Mouse (Mus musculus) forebrain, embryonic 11.5 days (tissue): ENCODE results near the gene Ppp1r14d. TPM values are rescaled to one million over a fixed set of nuclear protein-coding genes. Genes with fewer than 3 reads are reported as not detected.

ENCODE experiments used
- ATAC-seq: fragments of 200-750 bp; cut with Nextera tagmentation; replicated peaks from 2 replicates; pipeline ENCODE4 v1.8.0; 2017; ENCODE audit warnings: moderate TSS enrichment; ENCODE audit not compliant: low FRiP score
- DNase-seq: peaks from one replicate; pipeline ENCODE4 v3.0.0-alpha.2; 2017; ENCODE audit warnings: low spot score
- H3K27ac ChIP-seq: fragments of 300-500 bp; sonication (generic); 2 replicates; pipeline ENCODE4 v1.5.1; 2014; ENCODE audit warnings: low read depth, low read length
- H3K27me3 ChIP-seq: fragments of 300-500 bp; sonication (generic); 2 replicates; pipeline ENCODE4 v1.6.1; 2014; ENCODE audit warnings: mild to moderate bottlenecking, low read length, mixed read lengths; ENCODE audit not compliant: control insufficient read depth, insufficient read depth
- H3K36me3 ChIP-seq: fragments of 300-500 bp; sonication (generic); 2 replicates; pipeline ENCODE4 v1.6.1; 2014; ENCODE audit warnings: mild to moderate bottlenecking, low read length, moderate library complexity, mixed read lengths; ENCODE audit not compliant: control insufficient read depth, insufficient read depth
- H3K4me1 ChIP-seq: fragments of 300-500 bp; sonication (generic); replicated peaks from 2 replicates; pipeline ENCODE4 v1.6.1; 2014; ENCODE audit warnings: low read length, mixed read lengths; ENCODE audit not compliant: control insufficient read depth, insufficient read depth
- H3K4me2 ChIP-seq: fragments of 300-500 bp; sonication (generic); 2 replicates; pipeline ENCODE4 v1.6.1; 2014; ENCODE audit warnings: low read depth, mild to moderate bottlenecking, low read length, moderate library complexity, mixed read lengths; ENCODE audit not compliant: severe bottlenecking
- H3K4me3 ChIP-seq: fragments of 300-500 bp; sonication (generic); 2 replicates; pipeline ENCODE4 v1.5.1; 2014; ENCODE audit warnings: low read depth, low read length
- H3K9ac ChIP-seq: fragments of 300-500 bp; sonication (generic); 2 replicates; pipeline ENCODE4 v1.6.1; 2014; ENCODE audit warnings: low read length
- H3K9me3 ChIP-seq: fragments of 300-500 bp; sonication (generic); 2 replicates; pipeline ENCODE4 v1.6.1; 2016; ENCODE audit warnings: low read length, mixed read lengths; ENCODE audit not compliant: control insufficient read depth
- WGBS: fragments of 180-500 bp; shearing (Covaris S2); extraction: QIAGEN DNeasy Blood & Tissue Kit; methylation state at CpG from one replicate; pipeline ENCODE4 v1.1.7; 2014; 5-methylcytosine and 5-hydroxymethylcytosine counted together
- polyA plus RNA-seq: library from polyadenylated mRNA; unstranded; fragments of >200 nt; fragmentation: Nextera tagmentation; extraction: Ambion mirVana; gene quantifications from 2 replicates; pipeline ENCODE4 v1.2.1, GENCODE M21; 2014

Ppp1r14d gene
- polyA plus RNA-seq, 1 experiment from 2014 or later = not detected

GRCm38 (mm10) chr2:119261326-119261725, 31.6 kb upstream of the Ppp1r14d start:
- H3K27ac ChIP-seq = no peak overlapping the region
- H3K9me3 ChIP-seq = no peaks in the 10 kb centered on the region
- H3K4me1 ChIP-seq = no peaks in the 10 kb centered on the region
- H3K36me3 ChIP-seq = no peaks in the 10 kb centered on the region
- WGBS = 60% methylated on average over 2 of the region's 2 CpGs
- ATAC-seq = no peak
- no peak overlapping the region for H3K9ac ChIP-seq
- H3K4me2 ChIP-seq = no peak overlapping the region
- DNase-seq = no peak
- no peak overlapping the region for H3K4me3 ChIP-seq
- no peaks in the 10 kb centered on the region for H3K27me3 ChIP-seq

DNA sequence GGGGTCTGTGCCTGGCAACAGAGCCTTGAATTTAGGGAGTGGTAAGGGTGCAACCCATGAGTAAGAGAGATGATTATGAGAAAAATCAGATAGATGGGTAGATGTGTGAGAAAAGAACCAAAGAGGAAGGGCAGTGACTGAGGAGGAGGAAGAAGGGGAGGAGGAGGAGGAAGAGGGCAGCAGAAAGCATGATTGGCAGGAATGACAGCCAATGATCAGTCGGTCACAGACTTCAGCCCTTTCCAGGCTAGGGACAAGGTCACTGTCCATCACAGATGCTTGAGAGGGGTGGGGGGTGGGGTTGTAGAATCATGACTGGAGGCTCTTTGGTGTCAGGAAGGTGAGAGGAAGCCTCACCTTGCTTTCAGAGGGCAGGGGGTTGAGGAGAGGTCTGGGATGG, 30.8 kb upstream of the Ppp1r14d start:
- WGBS = 70% methylated on average over 1 of the region's 1 CpGs
- Histone ChIP-seq H3K9ac (no peak overlapping the region), H3K9me3 (no peaks in the 10 kb centered on the region), H3K4me3 (no peak overlapping the region), H3K36me3 (no peaks in the 10 kb centered on the region), H3K4me2 (no peak overlapping the region), H3K27me3 (no peaks in the 10 kb centered on the region), H3K4me1 (no peaks in the 10 kb centered on the region), H3K27ac (no peak overlapping the region)
- DNase-seq = no peak
- no peak for ATAC-seq

GRCm38 (mm10) chr2:119254976-119255375, 25.3 kb upstream of the Ppp1r14d start:
- H3K4me2 ChIP-seq = no peak overlapping the region
- no peaks in the 10 kb centered on the region for H3K27me3 ChIP-seq
- no peak overlapping the region for H3K4me3 ChIP-seq
- no peak overlapping the region for H3K27ac ChIP-seq
- no peak for ATAC-seq
- no peak for DNase-seq
- no peak overlapping the region for H3K9ac ChIP-seq
- H3K9me3 ChIP-seq = no peaks in the 10 kb centered on the region
- H3K4me1 ChIP-seq = no peaks in the 10 kb centered on the region
- WGBS = 12% methylated on average over 7 of the region's 7 CpGs
- no peaks in the 10 kb centered on the region for H3K36me3 ChIP-seq

- H3K9me3 ChIP-seq = no peaks in the 10 kb centered on the region
- no peaks in the 10 kb centered on the region for H3K36me3 ChIP-seq
- H3K4me3 ChIP-seq = no peak overlapping the region
- peak; percentile 63; the same call in 1 of the 2 replicates for ATAC-seq
- WGBS = 14% methylated on average over 11 of the region's 11 CpGs
- H3K4me2 ChIP-seq = no peak overlapping the region
- H3K27ac ChIP-seq = no peak overlapping the region
- DNase-seq = peak; percentile 93
- no peaks in the 10 kb centered on the region for H3K27me3 ChIP-seq
- no peaks in the 10 kb centered on the region for H3K4me1 ChIP-seq
- H3K9ac ChIP-seq = no peak overlapping the region
Observed at GRCm38 (mm10) chr2:119250826-119251478, 21.2 kb upstream of the Ppp1r14d start.

DNA sequence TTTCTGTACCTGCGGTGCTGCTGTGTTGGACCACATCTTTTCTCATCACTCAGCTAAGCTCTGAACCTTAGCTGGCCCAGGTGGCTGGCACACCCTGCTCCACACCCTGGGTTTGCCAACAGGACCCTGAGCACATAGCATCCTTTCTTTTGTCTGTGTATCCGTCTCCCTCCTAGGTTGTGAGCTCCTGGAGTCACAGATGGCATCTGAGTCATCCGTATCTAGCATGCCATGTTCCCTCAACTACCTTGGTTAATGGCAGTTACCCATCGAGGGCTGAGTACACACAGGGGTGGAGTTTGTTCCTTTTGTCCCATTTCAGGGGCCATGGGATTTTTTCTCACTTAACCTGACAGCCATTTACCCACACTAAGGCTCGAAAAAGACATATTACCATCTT, 20.7 kb upstream of the Ppp1r14d start:
- H3K36me3 ChIP-seq = no peaks in the 10 kb centered on the region
- no peak for DNase-seq
- H3K4me2 ChIP-seq = no peak overlapping the region
- H3K9ac ChIP-seq = no peak overlapping the region
- no peak for ATAC-seq
- H3K9me3 ChIP-seq = no peaks in the 10 kb centered on the region
- no peaks in the 10 kb centered on the region for H3K27me3 ChIP-seq
- 67% methylated on average over 5 of the region's 5 CpGs for WGBS
- no peak overlapping the region for H3K4me3 ChIP-seq
- no peak overlapping the region for H3K27ac ChIP-seq
- H3K4me1 ChIP-seq = no peaks in the 10 kb centered on the region

- H3K36me3 ChIP-seq = no peaks in the 10 kb centered on the region
- H3K9ac ChIP-seq = no peak overlapping the region
- no peak overlapping the region for H3K4me2 ChIP-seq
- DNase-seq = no peak
- H3K4me1 ChIP-seq = no peaks in the 10 kb centered on the region
- no peak overlapping the region for H3K4me3 ChIP-seq
- WGBS = 79% methylated on average over 4 of the region's 4 CpGs
- no peak for ATAC-seq
- no peaks in the 10 kb centered on the region for H3K9me3 ChIP-seq
- H3K27ac ChIP-seq = no peak overlapping the region
- H3K27me3 ChIP-seq = no peaks in the 10 kb centered on the region
Observed at GRCm38 (mm10) chr2:119249592-119250061, 19.9 kb upstream of the Ppp1r14d start.

DNA sequence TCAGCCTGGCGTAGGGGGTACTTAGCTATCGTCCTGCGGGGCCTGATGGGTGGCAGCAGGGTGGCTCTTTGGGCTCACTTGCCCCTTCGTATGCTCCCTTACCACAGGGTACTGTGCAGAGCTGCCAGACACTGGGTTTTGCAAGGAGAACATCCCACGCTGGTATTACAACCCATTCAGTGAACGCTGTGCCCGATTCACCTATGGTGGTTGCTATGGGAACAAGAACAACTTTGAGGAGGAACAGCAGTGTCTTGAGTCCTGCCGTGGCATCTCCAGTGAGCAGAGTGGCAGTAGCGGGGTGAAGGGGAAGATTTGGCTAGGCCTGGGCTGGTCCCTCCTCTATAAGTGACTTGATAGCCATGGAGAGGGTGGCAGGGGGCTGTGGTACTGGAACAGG, 18.2 kb upstream of the Ppp1r14d start:
- H3K4me2 ChIP-seq = no peak overlapping the region
- no peak for DNase-seq
- no peak overlapping the region for H3K9ac ChIP-seq
- ATAC-seq = no peak
- no peak overlapping the region for H3K27ac ChIP-seq
- no peak overlapping the region for H3K4me3 ChIP-seq
- 91% methylated on average over 9 of the region's 9 CpGs for WGBS
- no peaks in the 10 kb centered on the region for H3K36me3 ChIP-seq
- H3K9me3 ChIP-seq = no peaks in the 10 kb centered on the region
- no peaks in the 10 kb centered on the region for H3K27me3 ChIP-seq
- H3K4me1 ChIP-seq = no peaks in the 10 kb centered on the region

GRCm38 (mm10) chr2:119245246-119245645, 15.5 kb upstream of the Ppp1r14d start:
- ATAC-seq = no peak
- no peaks in the 10 kb centered on the region for H3K9me3 ChIP-seq
- no peak overlapping the region for H3K27ac ChIP-seq
- no peaks in the 10 kb centered on the region for H3K4me1 ChIP-seq
- no peaks in the 10 kb centered on the region for H3K36me3 ChIP-seq
- H3K27me3 ChIP-seq = no peaks in the 10 kb centered on the region
- DNase-seq = no peak
- no peak overlapping the region for H3K4me2 ChIP-seq
- WGBS = 90% methylated on average over 7 of the region's 7 CpGs
- no peak overlapping the region for H3K4me3 ChIP-seq
- H3K9ac ChIP-seq = no peak overlapping the region

- no peak for ATAC-seq
- WGBS = 88% methylated on average over 9 of the region's 9 CpGs
- H3K27me3 ChIP-seq = peaks cover 18% of the 10 kb centered on the region
- no peak overlapping the region for H3K4me2 ChIP-seq
- H3K9ac ChIP-seq = no peak overlapping the region
- H3K36me3 ChIP-seq = no peaks in the 10 kb centered on the region
- H3K4me3 ChIP-seq = no peak overlapping the region
- peaks cover 5% of the 10 kb centered on the region; the same call in 1 of the 2 replicates for H3K4me1 ChIP-seq
- H3K27ac ChIP-seq = no peak overlapping the region
- no peaks in the 10 kb centered on the region for H3K9me3 ChIP-seq
- DNase-seq = no peak
Observed at GRCm38 (mm10) chr2:119242548-119242947, 12.8 kb upstream of the Ppp1r14d start.
